ENCODE assay signal across 9 mouse cellular contexts in genomic region chr17:17645738-17646137, GRCm38 (mm10). TPM values are rescaled to one million over a fixed set of nuclear protein-coding genes. Genes with fewer than 3 reads are reported as not detected.
A peak's percentile ranks its signal among the peaks of the same experiment; 100 is the strongest.
DNase-seq lines count a peak whose midpoint lies in the region; ATAC-seq and TF ChIP-seq lines count a peak whose summit lies in the region.
"Had no signal": no experiment of that assay in that cellular context is flagged by ENCODE, and none has a peak within 500 bp of the region (broad histone marks: within the 10 kb centered on the region; RNA-seq: fewer than 3 reads in every experiment).

No protein-coding gene starts in this region.

- peak; percentile 96 for TF ChIP-seq CTCF in kidney, postnatal 0 days (IDR thresholded peaks at IDR 0.05; ENCODE audit: low read depth)

- no peaks in the 10 kb centered on the region for H3K4me1 ChIP-seq in kidney, postnatal 0 days (replicated peaks; ENCODE audit: insufficient read depth, low read length)
- no peaks in the 10 kb centered on the region for H3K4me1 ChIP-seq in lung, embryonic 15.5 days
- H3K4me1 ChIP-seq: limb, embryonic 15.5 days had no signal

- WGBS in kidney, postnatal 0 days: under 1% methylated on average over 3 of the region's 3 CpGs
- WGBS in lung, embryonic 15.5 days: 5% methylated on average over 3 of the region's 3 CpGs

- no peaks in the 10 kb centered on the region for H3K9me3 ChIP-seq in kidney, postnatal 0 days (replicated peaks; ENCODE audit: low read length)
- H3K9me3 ChIP-seq in lung, embryonic 15.5 days: no peaks in the 10 kb centered on the region
- H3K9me3 ChIP-seq: limb, embryonic 15.5 days had no signal

- DNase-seq in adrenal gland, adult (ENCODE audit: inconsistent age in 2 of 2, low spot score in 1 of 2): peak; percentile 43 to 83
- no peak for DNase-seq in adrenal gland, postnatal 4 days (ENCODE audit: low spot score in 2 of 2)
- DNase-seq in NIH3T3 (ENCODE audit: low read depth): peak; percentile 81
- peak; percentile 77 to 83 for DNase-seq in cerebellum, postnatal 14 days
- peak; percentile 19 to 28 for DNase-seq in gastrocnemius, postnatal 4 days (ENCODE audit: low spot score in 2 of 2)
- DNase-seq in kidney, postnatal 0 days (ENCODE audit: low spot score): peak; percentile 75
- DNase-seq in retina, embryonic 14.5 days (ENCODE audit: low spot score): peak; percentile 84

- ATAC-seq in kidney, postnatal 0 days (replicated peaks; ENCODE audit: low FRiP score, low read depth): peak; percentile 46; the same call in 1 of the 2 replicates
- ATAC-seq in lung, embryonic 15.5 days (ENCODE audit: borderline replicate concordance, extremely low read depth, low FRiP score, low TSS enrichment): peak; percentile 59; the same call in 1 of the 2 replicates

- H3K4me2 ChIP-seq in kidney, postnatal 0 days (ENCODE audit: low read length): no peak overlapping the region
- no peak overlapping the region for H3K4me2 ChIP-seq in lung, embryonic 15.5 days
- H3K4me2 ChIP-seq: limb, embryonic 15.5 days had no signal

- H3K27ac ChIP-seq in kidney, postnatal 0 days: no peak overlapping the region
- H3K27ac ChIP-seq in lung, embryonic 15.5 days: no peak overlapping the region
- H3K27ac ChIP-seq: limb, embryonic 15.5 days had no signal

- H3K9ac ChIP-seq in kidney, postnatal 0 days (ENCODE audit: low read depth, low read length): no peak overlapping the region
- H3K9ac ChIP-seq in lung, embryonic 15.5 days: no peak overlapping the region
- H3K9ac ChIP-seq: limb, embryonic 15.5 days had no signal

- H3K27me3 ChIP-seq in kidney, postnatal 0 days (ENCODE audit: insufficient read depth, low read length): no peaks in the 10 kb centered on the region
- no peaks in the 10 kb centered on the region for H3K27me3 ChIP-seq in lung, embryonic 15.5 days
- H3K27me3 ChIP-seq: limb, embryonic 15.5 days had no signal

- no peaks in the 10 kb centered on the region for H3K36me3 ChIP-seq in kidney, postnatal 0 days (ENCODE audit: insufficient read depth, low read length)
- no peaks in the 10 kb centered on the region for H3K36me3 ChIP-seq in lung, embryonic 15.5 days
- H3K36me3 ChIP-seq: limb, embryonic 15.5 days had no signal

- H3K4me3 ChIP-seq in kidney, postnatal 0 days (replicated peaks; ENCODE audit: low read depth, low read length): no peak overlapping the region
- H3K4me3 ChIP-seq in lung, embryonic 15.5 days: no peak overlapping the region
- H3K4me3 ChIP-seq: limb, embryonic 15.5 days had no signal

RNA-seq across cellular contexts. Expression of gene Lnpep, which starts 20.9 kb away (rescaled TPM):
- 100 to 1,000 TPM; 113 to 129 TPM for total RNA-seq in adrenal gland, postnatal 4 days (2021)
- total RNA-seq in gastrocnemius, postnatal 4 days (2021): 100 to 1,000 TPM; 103 to 115 TPM
- 6.3 and 7.1 TPM in 2 replicates for polyA plus RNA-seq in kidney, postnatal 0 days (2015; fragmentation: Nextera tagmentation; extraction: Ambion mirVana)
- polyA plus RNA-seq in lung, embryonic 15.5 days (2015; fragmentation: Nextera tagmentation; extraction: Ambion mirVana): 6.1 and 7.5 TPM in 2 replicates

RNA-seq across cellular contexts. Expression of gene Vmn2r90, which starts 57.8 kb away (rescaled TPM):
- total RNA-seq in adrenal gland, postnatal 4 days (2021): not detected
- not detected for total RNA-seq in gastrocnemius, postnatal 4 days (2021)
- not detected in 2 replicates for polyA plus RNA-seq in kidney, postnatal 0 days (2015; fragmentation: Nextera tagmentation; extraction: Ambion mirVana)
- not detected in 2 replicates for polyA plus RNA-seq in lung, embryonic 15.5 days (2015; fragmentation: Nextera tagmentation; extraction: Ambion mirVana)
- polyA plus RNA-seq: limb, embryonic 15.5 days had no signal

Comparison
In these comparisons a context has a peak if more than half of its experiments do, and no peak if none do; other contexts are left out.
1. DNase-seq: peak in adrenal gland, adult (2 of 2), NIH3T3 (single experiment), cerebellum, postnatal 14 days (2 of 2), gastrocnemius, postnatal 4 days (2 of 2), kidney, postnatal 0 days (single experiment) and retina, embryonic 14.5 days (single experiment); none in adrenal gland, postnatal 4 days (0 of 2).